Mouse (Mus musculus) heart, postnatal 0 days (tissue): ENCODE data around the gene Nkain2.

ENCODE experiments used
- CTCF ChIP-seq: IDR thresholded peaks from 2 replicates; pipeline ENCODE4 v1.5.1; 2016; ENCODE audit warnings: antibody characterized with exemption, control low read depth, low read depth
- EP300 ChIP-seq: IDR thresholded peaks from 2 replicates; pipeline ENCODE4 v1.6.1; 2016; ENCODE audit warnings: antibody characterized with exemption, low read depth

DNA sequence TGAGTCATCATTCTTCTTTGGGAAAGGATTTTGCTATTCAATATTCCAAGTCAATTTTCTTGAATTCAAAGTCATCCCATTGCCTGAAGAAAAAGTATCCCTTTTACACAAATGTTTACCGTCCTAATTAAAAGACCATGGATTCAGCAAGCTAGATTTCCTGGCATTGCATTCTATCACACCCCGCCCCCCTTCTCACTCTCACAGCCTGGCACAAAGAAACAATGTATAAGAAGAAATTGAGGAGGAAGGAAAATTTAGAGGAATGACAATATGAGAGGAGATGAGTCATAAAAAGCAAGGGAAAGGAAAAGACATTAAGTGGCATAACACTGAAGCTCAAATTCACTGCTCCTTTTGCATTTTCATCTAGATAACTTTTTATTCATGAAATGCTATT is 193.6 kb downstream of the Nkain2 start:
- TF ChIP-seq CTCF (no peak), EP300 (no peak)
